In the genomic region with DNA sequence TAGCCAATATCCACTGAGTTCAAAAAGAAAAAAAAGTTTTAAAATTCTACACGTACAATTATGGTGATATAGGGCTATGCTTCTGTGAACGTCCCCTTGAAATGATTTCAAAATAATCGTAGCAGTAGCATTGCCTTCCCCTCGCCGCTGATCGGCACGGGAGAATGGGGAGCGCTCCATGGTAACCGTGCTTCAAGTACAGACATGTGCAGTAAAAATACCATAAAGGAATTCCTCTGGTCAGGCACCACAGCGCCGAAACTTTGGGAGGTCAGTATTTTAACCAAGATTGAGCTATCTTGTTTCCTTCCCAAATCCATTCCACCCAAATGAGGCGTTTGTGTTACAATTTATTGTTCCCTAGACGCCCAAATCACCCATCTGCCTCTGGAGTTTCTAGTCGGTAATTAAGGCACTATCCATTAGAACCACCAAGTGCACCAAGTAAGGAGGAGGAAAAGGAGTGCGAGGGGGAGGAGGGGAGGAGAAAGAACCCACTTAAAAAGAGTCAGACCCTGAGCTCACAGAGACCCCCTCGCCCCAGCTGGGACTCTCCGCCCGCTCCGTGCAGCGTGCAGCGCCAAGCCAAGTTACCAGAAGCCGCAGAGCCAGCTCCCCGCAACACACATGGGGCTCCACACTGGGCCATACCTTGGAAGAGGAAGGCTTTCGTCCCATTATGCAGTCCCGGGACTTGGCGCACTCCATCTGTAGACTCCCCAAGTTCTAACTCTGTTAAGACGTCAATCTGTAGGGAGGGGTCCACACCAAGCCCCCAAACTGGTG, we compare ENCODE assay signal across 8 mouse cellular contexts. TPM values are rescaled to one million over a fixed set of nuclear protein-coding genes. Genes with fewer than 3 reads are reported as not detected.
DNase-seq lines count a peak whose midpoint lies in the region; ATAC-seq lines count a peak whose summit lies in the region.

No protein-coding gene starts in this region.

- H3K27me3 ChIP-seq in heart, embryonic 14.5 days (ENCODE audit: control insufficient read depth, insufficient read depth, low read length), result peaks cover 57% of the 10 kb centered on the region
- H3K27me3 ChIP-seq in hindbrain, embryonic 10.5 days (ENCODE audit: insufficient read depth, poor library complexity, severe bottlenecking), result peaks cover 25% of the 10 kb centered on the region
- no peaks in the 10 kb centered on the region for H3K27me3 ChIP-seq in midbrain, embryonic 16.5 days (ENCODE audit: control insufficient read depth, insufficient read depth, low read depth, low read length)

- no peak for ATAC-seq in heart, embryonic 14.5 days (ENCODE audit: insufficient number of reproducible peaks, insufficient read depth, low FRiP score, low read depth)
- peak; percentile 44 for ATAC-seq in midbrain, embryonic 16.5 days
- ATAC-seq in inflammation-experienced regulatory T-cells, adult 6 months, result no peak

- no peaks in the 10 kb centered on the region for H3K36me3 ChIP-seq in heart, embryonic 14.5 days (ENCODE audit: control insufficient read depth, insufficient read depth, low read length)
- H3K36me3 ChIP-seq in hindbrain, embryonic 10.5 days, result no peaks in the 10 kb centered on the region
- no peaks in the 10 kb centered on the region for H3K36me3 ChIP-seq in midbrain, embryonic 16.5 days (ENCODE audit: control insufficient read depth, insufficient read depth, low read length)

- H3K9ac ChIP-seq in heart, embryonic 14.5 days (ENCODE audit: low read length), result no peak overlapping the region
- peak overlapping the region; percentile 88 for H3K9ac ChIP-seq in midbrain, embryonic 16.5 days (ENCODE audit: low read depth, low read length)

- H3K4me2 ChIP-seq in heart, embryonic 14.5 days (ENCODE audit: low read length), result peak overlapping the region; percentile 86
- peak overlapping the region; percentile 79 for H3K4me2 ChIP-seq in midbrain, embryonic 16.5 days (ENCODE audit: low read length)

- WGBS in heart, embryonic 14.5 days, result 6% methylated on average over 27 of the region's 27 CpGs
- WGBS in hindbrain, embryonic 10.5 days, result 2% methylated on average over 27 of the region's 27 CpGs
- 2% methylated on average over 26 of the region's 27 CpGs for WGBS in midbrain, embryonic 16.5 days

- no peak overlapping the region for H3K27ac ChIP-seq in heart, embryonic 14.5 days (replicated peaks in 1 of 2; ENCODE audit: control insufficient read depth in 1 of 2, insufficient read depth in 1 of 2, low read depth in 2 of 2, low read length in 2 of 2)
- H3K27ac ChIP-seq in hindbrain, embryonic 10.5 days, result peak overlapping the region; percentile 95
- peak overlapping the region; percentile 94 for H3K27ac ChIP-seq in midbrain, embryonic 16.5 days (ENCODE audit: low read length)

- H3K9me3 ChIP-seq in heart, embryonic 14.5 days (ENCODE audit: control insufficient read depth, low read length), result no peaks in the 10 kb centered on the region
- H3K9me3 ChIP-seq in hindbrain, embryonic 10.5 days, result no peaks in the 10 kb centered on the region
- no peaks in the 10 kb centered on the region for H3K9me3 ChIP-seq in midbrain, embryonic 16.5 days (replicated peaks; ENCODE audit: control insufficient read depth, low read length, poor library complexity, severe bottlenecking)

- H3K4me1 ChIP-seq in heart, embryonic 14.5 days (ENCODE audit: control insufficient read depth in 2 of 2, insufficient read depth in 2 of 2, low read length in 2 of 2), result peaks cover 4 to 8% of the 10 kb centered on the region in 2 experiments; a peak in 3 of 4 replicates
- peaks cover 28% of the 10 kb centered on the region for H3K4me1 ChIP-seq in hindbrain, embryonic 10.5 days (replicated peaks)
- H3K4me1 ChIP-seq in midbrain, embryonic 16.5 days (ENCODE audit: control insufficient read depth, insufficient read depth, low read length), result peaks cover 9% of the 10 kb centered on the region

- peak overlapping the region in 1 of 2 experiments; percentile 41; a peak in 2 of 4 replicates for H3K4me3 ChIP-seq in heart, embryonic 14.5 days (ENCODE audit: control insufficient read depth in 1 of 2, insufficient read depth in 1 of 2, low read depth in 1 of 2, low read length in 2 of 2)
- H3K4me3 ChIP-seq in hindbrain, embryonic 10.5 days, result peak overlapping the region; percentile 82
- peak overlapping the region; percentile 83 for H3K4me3 ChIP-seq in midbrain, embryonic 16.5 days (ENCODE audit: low read depth, low read length)

- no peak for DNase-seq in heart, adult 18-20 months
- DNase-seq in cerebellum, adult 9-10 months, result peak; percentile 50
- DNase-seq in hindbrain, embryonic 10.5 days (ENCODE audit: low spot score), result peak; percentile 53
- DNase-seq in urinary bladder, postnatal 10 days (ENCODE audit: low spot score), result no peak
- no peak for DNase-seq in lung, postnatal 14 days

RNA-seq across cellular contexts. Expression of gene Nell2, which starts 1.5 kb away (rescaled TPM):
- 0.70 and 2.0 TPM in 2 replicates for polyA plus RNA-seq in heart, embryonic 14.5 days (2014; fragmentation: Nextera tagmentation; extraction: Ambion mirVana)
- total RNA-seq in heart, adult 18-20 months (2021), result not detected
- polyA plus RNA-seq in hindbrain, embryonic 10.5 days (2016; fragmentation: Nextera tagmentation; extraction: Ambion mirVana), result 48.5 and 78.2 TPM in 2 replicates
- 198 and 209 TPM in 2 replicates for polyA plus RNA-seq in midbrain, embryonic 16.5 days (2015; fragmentation: Nextera tagmentation; extraction: Ambion mirVana)
- not detected for polyA plus RNA-seq in inflammation-experienced regulatory T-cells, adult 6 months (2017; shearing (Covaris generic))

Comparison
In these comparisons a context has a peak if more than half of its experiments do, and no peak if none do; other contexts are left out.
1. H3K27ac ChIP-seq: peak in hindbrain, embryonic 10.5 days (single experiment) and midbrain, embryonic 16.5 days (single experiment); none in heart, embryonic 14.5 days (0 of 2).
2. DNase-seq: peak in cerebellum, adult 9-10 months (single experiment) and hindbrain, embryonic 10.5 days (single experiment); none in heart, adult 18-20 months (0 of 2), urinary bladder, postnatal 10 days (single experiment) and lung, postnatal 14 days (single experiment).
3. RNA of gene Nell2, which starts 1.5 kb away (polyA plus RNA-seq): 198 to 209 TPM in midbrain, embryonic 16.5 days and 48.5 to 78.2 TPM in hindbrain, embryonic 10.5 days; 0.70 to 2.0 TPM in heart, embryonic 14.5 days and not detected in inflammation-experienced regulatory T-cells, adult 6 months; every median in the first group is over 10 times any median in the second.